ENCODE assay signal across 16 mouse cellular contexts in genomic region chr19:38372460-38373102, GRCm38 (mm10). TPM values are rescaled to one million over a fixed set of nuclear protein-coding genes. Genes with fewer than 3 reads are reported as not detected.
A peak's percentile ranks its signal among the peaks of the same experiment; 100 is the strongest.
DNase-seq lines count a peak whose midpoint lies in the region; ATAC-seq and TF ChIP-seq lines count a peak whose summit lies in the region.
"Had no signal": no experiment of that assay in that cellular context is flagged by ENCODE, and none has a peak within 500 bp of the region (broad histone marks: within the 10 kb centered on the region; RNA-seq: fewer than 3 reads in every experiment).

No protein-coding gene starts in this region.

- H3K9ac ChIP-seq in kidney, embryonic 14.5 days (ENCODE audit: low read depth, low read length) = peak overlapping the region; percentile 12; the same call in 1 of the 2 replicates
- H3K9ac ChIP-seq: embryonic facial prominence, embryonic 15.5 days; forebrain, embryonic 12.5 days; hindbrain, embryonic 15.5 days had no signal

- H3K27ac ChIP-seq in kidney, embryonic 14.5 days (ENCODE audit: low read depth, low read length) = peak overlapping the region; percentile 62; the same call in 1 of the 2 replicates
- H3K27ac ChIP-seq: embryonic facial prominence, embryonic 15.5 days; forebrain, embryonic 12.5 days; hindbrain, embryonic 15.5 days; limb, embryonic 10.5 days had no signal

- no peak overlapping the region for H3K4me2 ChIP-seq in kidney, embryonic 14.5 days (replicated peaks; ENCODE audit: low read depth, low read length)
- H3K4me2 ChIP-seq: embryonic facial prominence, embryonic 15.5 days; forebrain, embryonic 12.5 days; hindbrain, embryonic 15.5 days had no signal

- 10% methylated on average over 11 of the region's 11 CpGs for WGBS in kidney, embryonic 14.5 days

- peak; percentile 19 for DNase-seq in embryo, embryonic 10 days (ENCODE audit: low spot score)
- DNase-seq in embryo, embryonic 9.5 days (ENCODE audit: extremely low spot score) = no peak
- DNase-seq in Patski (ENCODE audit: low read depth, low spot score) = peak; percentile 84
- peak; percentile 82 for DNase-seq in retina, embryonic 14.5 days (ENCODE audit: low spot score)
- no peak for DNase-seq in ovary, postnatal 14 days (ENCODE audit: low spot score)
- no peak for DNase-seq in testis, postnatal 10 days (ENCODE audit: low spot score)
- no peak for DNase-seq in adrenal gland, adult 2 months
- DNase-seq: cerebellum, postnatal 10 days; heart, postnatal 10 days; thymus, postnatal 36 days had no signal

- no peak for TF ChIP-seq CTCF in Patski (IDR thresholded peaks at IDR 0.05)

- peak; percentile 95 for ATAC-seq in Patski
- peak; percentile 69 for ATAC-seq in kidney, embryonic 14.5 days (ENCODE audit: low FRiP score, low TSS enrichment)

- no peak overlapping the region; the same call in 1 of the 2 replicates for H3K4me3 ChIP-seq in kidney, embryonic 14.5 days (ENCODE audit: low read length)
- H3K4me3 ChIP-seq: embryonic facial prominence, embryonic 15.5 days; forebrain, embryonic 12.5 days; hindbrain, embryonic 15.5 days; limb, embryonic 10.5 days had no signal

- no peaks in the 10 kb centered on the region for H3K36me3 ChIP-seq in kidney, embryonic 14.5 days (ENCODE audit: control insufficient read depth, insufficient read depth, low read length)
- H3K36me3 ChIP-seq: embryonic facial prominence, embryonic 15.5 days; forebrain, embryonic 12.5 days; hindbrain, embryonic 15.5 days; limb, embryonic 10.5 days had no signal

- no peaks in the 10 kb centered on the region for H3K27me3 ChIP-seq in Patski
- H3K27me3 ChIP-seq in kidney, embryonic 14.5 days (ENCODE audit: control insufficient read depth, insufficient read depth, low read length) = peaks cover 10% of the 10 kb centered on the region; the same call in 1 of the 2 replicates
- H3K27me3 ChIP-seq: CH12.LX; hindbrain, embryonic 15.5 days had no signal

- peaks cover 3% of the 10 kb centered on the region; the same call in 1 of the 2 replicates for H3K9me3 ChIP-seq in kidney, embryonic 14.5 days (ENCODE audit: control insufficient read depth, low read length)
- H3K9me3 ChIP-seq: embryonic facial prominence, embryonic 15.5 days; forebrain, embryonic 12.5 days; hindbrain, embryonic 15.5 days; limb, embryonic 10.5 days had no signal

- peaks cover 14% of the 10 kb centered on the region for H3K4me1 ChIP-seq in kidney, embryonic 14.5 days (ENCODE audit: control insufficient read depth, insufficient read depth, low read length)
- H3K4me1 ChIP-seq: embryonic facial prominence, embryonic 15.5 days; forebrain, embryonic 12.5 days had no signal

- CTCF ChIA-PET in Patski (lab: Charles Lee) = interaction anchor here (1.9 to 2.6 kb wide), 4 partner anchors 8 to 119 kb away, joined by 5 to 13 read pairs (median 8); no protein-coding TSS in a partner anchor

- in situ Hi-C loops in Patski (cut with MboI; ENCODE audit: low pct_unique_long_range_greater_than_20kb) = no loop called here

- POLR2A ChIA-PET in Patski (lab: Charles Lee) = interaction anchor here (0.8 to 2.0 kb wide), 2 partner anchors 8 to 11 kb away, joined by 3 to 8 read pairs; no protein-coding TSS in a partner anchor

RNA-seq across cellular contexts. Expression of gene Slc35g1, which starts 23.2 kb away (rescaled TPM):
- 19.2 TPM for polyA plus RNA-seq in Patski (2021)
- 5.2 and 7.1 TPM in 2 replicates for polyA plus RNA-seq in kidney, embryonic 14.5 days (2014; fragmentation: Nextera tagmentation; extraction: Ambion mirVana)
- total RNA-seq in adrenal gland, adult 2 months (2021) = 10 to 100 TPM; 13.9 to 25.4 TPM
- polyA plus RNA-seq in adrenal gland, adult 2 months (2012; rRNA removed) = 4.8 and 5.4 TPM in 2 replicates

Comparison
In these comparisons a context has a peak if more than half of its experiments do, and no peak if none do; other contexts are left out.
1. DNase-seq: peak in embryo, embryonic 10 days (single experiment), Patski (single experiment) and retina, embryonic 14.5 days (single experiment); none in embryo, embryonic 9.5 days (single experiment), ovary, postnatal 14 days (single experiment), testis, postnatal 10 days (single experiment) and adrenal gland, adult 2 months (single experiment).